Mouse (Mus musculus) stomach, postnatal 0 days (tissue): ENCODE measurements around the gene Olfr631.

Experiments
- CTCF ChIP-seq: IDR thresholded peaks from 2 replicates; pipeline ENCODE4 v1.5.1; 2016; ENCODE audit warnings: antibody characterized with exemption, low read depth, mild to moderate bottlenecking, moderate library complexity
- EP300 ChIP-seq: optimal IDR thresholded peaks from 2 replicates; pipeline ENCODE3; 2016; ENCODE audit warnings: antibody characterized with exemption

GRCm38 (mm10) chr7:103971782-103972181 lies 43.2 kb downstream of the Olfr631 start:
- TF ChIP-seq CTCF (no peak), EP300 (no peak)
